Comparison of ENCODE assay signal across 9 mouse cellular contexts in the genomic region with DNA sequence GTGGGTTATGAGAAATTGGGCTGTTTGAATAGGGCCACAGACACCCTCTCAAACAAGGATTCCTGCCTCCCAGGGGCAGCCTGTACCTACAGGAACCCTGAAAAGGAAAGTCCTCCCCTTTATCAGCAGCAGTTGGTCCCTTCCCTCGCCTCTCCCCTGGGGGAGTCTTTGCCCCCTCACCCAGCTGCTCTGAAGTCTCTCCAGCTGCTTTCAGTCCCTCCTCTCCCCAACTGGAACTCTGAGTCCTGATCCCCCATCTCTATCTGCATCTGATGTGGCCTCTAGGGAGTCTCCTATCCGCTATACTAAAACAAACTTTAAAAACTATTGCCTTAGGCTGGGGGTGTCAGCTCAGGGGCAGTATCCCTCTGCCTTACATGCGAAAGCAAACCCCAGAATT. TPM values are rescaled to one million over a fixed set of nuclear protein-coding genes. Genes with fewer than 3 reads are reported as not detected.
DNase-seq lines count a peak whose midpoint lies in the region; ATAC-seq and TF ChIP-seq lines count a peak whose summit lies in the region.
"Had no signal": no experiment of that assay in that cellular context is flagged by ENCODE, and none has a peak within 500 bp of the region (broad histone marks: within the 10 kb centered on the region; RNA-seq: fewer than 3 reads in every experiment).

No protein-coding gene starts in this region.

- WGBS in intestine, embryonic 14.5 days, result 86% methylated on average over 3 of the region's 3 CpGs
- WGBS in intestine, postnatal 0 days, result 73% methylated on average over 3 of the region's 3 CpGs
- WGBS in embryonic facial prominence, embryonic 10.5 days, result 73% methylated on average over 3 of the region's 3 CpGs
- WGBS in liver, embryonic 16.5 days (ENCODE audit: insufficient replicate concordance), result 52% methylated on average over 3 of the region's 3 CpGs

- peak; percentile 23 for DNase-seq in adrenal gland, postnatal 10 days
- no peak for DNase-seq in adrenal gland, postnatal 14 days
- DNase-seq in intestine, embryonic 14.5 days (ENCODE audit: low spot score), result no peak
- DNase-seq in embryonic facial prominence, embryonic 10.5 days (ENCODE audit: low spot score), result no peak
- DNase-seq in ovary, postnatal 10 days (ENCODE audit: low spot score), result no peak
- DNase-seq in testis, postnatal 10 days (ENCODE audit: low spot score), result no peak

- H3K9ac ChIP-seq in intestine, embryonic 14.5 days (ENCODE audit: low read length), result peak overlapping the region; percentile 20; the same call in 1 of the 2 replicates
- no peak overlapping the region for H3K9ac ChIP-seq in intestine, postnatal 0 days (ENCODE audit: low read depth, low read length)
- peak overlapping the region; percentile 91 for H3K9ac ChIP-seq in liver, embryonic 16.5 days (ENCODE audit: low read depth, low read length)

- peak overlapping the region; percentile 98 for H3K4me2 ChIP-seq in intestine, embryonic 14.5 days (ENCODE audit: low read length)
- no peak overlapping the region for H3K4me2 ChIP-seq in intestine, postnatal 0 days (replicated peaks; ENCODE audit: low read depth)
- H3K4me2 ChIP-seq in liver, embryonic 16.5 days (ENCODE audit: low read depth, low read length), result peak overlapping the region; percentile 98

- H3K36me3 ChIP-seq in intestine, embryonic 14.5 days (ENCODE audit: control insufficient read depth, insufficient read depth, low read length), result no peaks in the 10 kb centered on the region
- no peaks in the 10 kb centered on the region for H3K36me3 ChIP-seq in intestine, postnatal 0 days (ENCODE audit: control insufficient read depth, insufficient read depth)
- H3K36me3 ChIP-seq in embryonic facial prominence, embryonic 10.5 days (replicated peaks), result no peaks in the 10 kb centered on the region
- no peaks in the 10 kb centered on the region for H3K36me3 ChIP-seq in liver, embryonic 16.5 days (ENCODE audit: control insufficient read depth, insufficient read depth)

- H3K27ac ChIP-seq in intestine, embryonic 14.5 days (ENCODE audit: low read depth), result peak overlapping the region; percentile 95; the same call in 1 of the 2 replicates
- no peak overlapping the region for H3K27ac ChIP-seq in intestine, postnatal 0 days (ENCODE audit: low read depth, low read length)
- H3K27ac ChIP-seq in embryonic facial prominence, embryonic 10.5 days (replicated peaks), result peak overlapping the region; percentile 95; the same call in 1 of the 2 replicates
- H3K27ac ChIP-seq in liver, embryonic 16.5 days (ENCODE audit: low read length), result peak overlapping the region; percentile 89

- TF ChIP-seq CTCF in intestine, postnatal 0 days (IDR thresholded peaks at IDR 0.05; ENCODE audit: low read depth), result no peak

- peaks cover 38% of the 10 kb centered on the region for H3K4me1 ChIP-seq in intestine, embryonic 14.5 days (replicated peaks; ENCODE audit: control insufficient read depth, insufficient read depth, low read length)
- peaks cover 10% of the 10 kb centered on the region for H3K4me1 ChIP-seq in intestine, postnatal 0 days (replicated peaks; ENCODE audit: control insufficient read depth, insufficient read depth, low read length)
- H3K4me1 ChIP-seq in embryonic facial prominence, embryonic 10.5 days, result peaks cover 67% of the 10 kb centered on the region
- peaks cover 64% of the 10 kb centered on the region for H3K4me1 ChIP-seq in liver, embryonic 16.5 days (ENCODE audit: control insufficient read depth, low read depth, low read length)

- H3K27me3 ChIP-seq in intestine, embryonic 14.5 days (replicated peaks; ENCODE audit: control insufficient read depth, insufficient read depth, low read length), result no peaks in the 10 kb centered on the region
- no peaks in the 10 kb centered on the region for H3K27me3 ChIP-seq in intestine, postnatal 0 days (replicated peaks; ENCODE audit: control insufficient read depth, insufficient read depth, low read length)
- H3K27me3 ChIP-seq in embryonic facial prominence, embryonic 10.5 days (replicated peaks; ENCODE audit: low read depth, poor library complexity, severe bottlenecking), result no peaks in the 10 kb centered on the region
- H3K27me3 ChIP-seq in liver, embryonic 16.5 days (ENCODE audit: control insufficient read depth, insufficient read depth, low read depth, low read length), result no peaks in the 10 kb centered on the region

- H3K4me3 ChIP-seq in intestine, embryonic 14.5 days (ENCODE audit: low read depth, low read length), result no peak overlapping the region
- no peak overlapping the region for H3K4me3 ChIP-seq in intestine, postnatal 0 days (ENCODE audit: low read depth, low read length)
- peak overlapping the region; percentile 90; the same call in 1 of the 2 replicates for H3K4me3 ChIP-seq in embryonic facial prominence, embryonic 10.5 days
- peak overlapping the region; percentile 91 for H3K4me3 ChIP-seq in liver, embryonic 16.5 days (ENCODE audit: low read depth, low read length)

- no peak for ATAC-seq in intestine, embryonic 14.5 days (replicated peaks; ENCODE audit: low FRiP score, low TSS enrichment, low read depth)
- ATAC-seq in intestine, postnatal 0 days, result no peak
- ATAC-seq in liver, embryonic 16.5 days (ENCODE audit: low read depth), result no peak
- ATAC-seq: hindbrain, embryonic 16.5 days had no signal

- no peaks in the 10 kb centered on the region for H3K9me3 ChIP-seq in intestine, embryonic 14.5 days (ENCODE audit: control insufficient read depth, low read length)
- H3K9me3 ChIP-seq in intestine, postnatal 0 days (ENCODE audit: control insufficient read depth), result no peaks in the 10 kb centered on the region
- H3K9me3 ChIP-seq in embryonic facial prominence, embryonic 10.5 days, result no peaks in the 10 kb centered on the region
- H3K9me3 ChIP-seq in liver, embryonic 16.5 days (replicated peaks; ENCODE audit: control insufficient read depth, low read length), result no peaks in the 10 kb centered on the region

RNA-seq across cellular contexts. Expression of a gene that starts 0.9 kb away (rescaled TPM):
- 10 to 100 TPM; 79.3 to 92.2 TPM for total RNA-seq in adrenal gland, postnatal 10 days (2021)
- total RNA-seq in adrenal gland, postnatal 14 days (2021), result 117 and 124 TPM in 2 replicates
- 38.6 and 42.2 TPM in 2 replicates for polyA plus RNA-seq in intestine, embryonic 14.5 days (2014; fragmentation: Nextera tagmentation; extraction: Ambion mirVana)
- polyA plus RNA-seq in intestine, postnatal 0 days (2015; fragmentation: Nextera tagmentation; extraction: Ambion mirVana), result 17.6 and 18.2 TPM in 2 replicates
- 69.4 and 70.6 TPM in 2 replicates for polyA plus RNA-seq in embryonic facial prominence, embryonic 10.5 days (2016; fragmentation: Nextera tagmentation; extraction: Ambion mirVana)
- 76.4 and 79.6 TPM in 2 replicates for polyA plus RNA-seq in liver, embryonic 16.5 days (2015; fragmentation: Nextera tagmentation; extraction: Ambion mirVana)

RNA-seq across cellular contexts. Expression of a gene that starts 5.3 kb away (rescaled TPM):
- total RNA-seq in adrenal gland, postnatal 10 days (2021), result 1 to 10 TPM; 6.6 to 6.8 TPM
- total RNA-seq in adrenal gland, postnatal 14 days (2021), result 9.8 and 12.6 TPM in 2 replicates
- 0.93 and 1.6 TPM in 2 replicates for polyA plus RNA-seq in intestine, embryonic 14.5 days (2014; fragmentation: Nextera tagmentation; extraction: Ambion mirVana)
- 0.43 and 0.80 TPM in 2 replicates for polyA plus RNA-seq in intestine, postnatal 0 days (2015; fragmentation: Nextera tagmentation; extraction: Ambion mirVana)
- polyA plus RNA-seq in embryonic facial prominence, embryonic 10.5 days (2016; fragmentation: Nextera tagmentation; extraction: Ambion mirVana), result 0.90 and 1.3 TPM in 2 replicates
- polyA plus RNA-seq in liver, embryonic 16.5 days (2015; fragmentation: Nextera tagmentation; extraction: Ambion mirVana), result 3.8 and 4.1 TPM in 2 replicates

RNA-seq across cellular contexts. Expression of a gene that starts 42.6 kb away (rescaled TPM):
- total RNA-seq in adrenal gland, postnatal 10 days (2021), result 10 to 100 TPM; 12.8 to 13.3 TPM
- 11.2 and 12.3 TPM in 2 replicates for total RNA-seq in adrenal gland, postnatal 14 days (2021)
- 20.4 and 20.6 TPM in 2 replicates for polyA plus RNA-seq in intestine, embryonic 14.5 days (2014; fragmentation: Nextera tagmentation; extraction: Ambion mirVana)
- polyA plus RNA-seq in intestine, postnatal 0 days (2015; fragmentation: Nextera tagmentation; extraction: Ambion mirVana), result 28.4 and 30.5 TPM in 2 replicates
- polyA plus RNA-seq in embryonic facial prominence, embryonic 10.5 days (2016; fragmentation: Nextera tagmentation; extraction: Ambion mirVana), result 12.9 and 13.2 TPM in 2 replicates
- 16.8 and 17.0 TPM in 2 replicates for polyA plus RNA-seq in liver, embryonic 16.5 days (2015; fragmentation: Nextera tagmentation; extraction: Ambion mirVana)

RNA-seq across cellular contexts. Expression of a gene that starts 58.6 kb away (rescaled TPM):
- total RNA-seq in adrenal gland, postnatal 10 days (2021), result 100 to 1,000 TPM; 101 to 113 TPM
- 134 and 140 TPM in 2 replicates for total RNA-seq in adrenal gland, postnatal 14 days (2021)
- polyA plus RNA-seq in intestine, embryonic 14.5 days (2014; fragmentation: Nextera tagmentation; extraction: Ambion mirVana), result 171 and 182 TPM in 2 replicates
- 99.6 and 101 TPM in 2 replicates for polyA plus RNA-seq in intestine, postnatal 0 days (2015; fragmentation: Nextera tagmentation; extraction: Ambion mirVana)
- polyA plus RNA-seq in embryonic facial prominence, embryonic 10.5 days (2016; fragmentation: Nextera tagmentation; extraction: Ambion mirVana), result 194 and 195 TPM in 2 replicates
- polyA plus RNA-seq in liver, embryonic 16.5 days (2015; fragmentation: Nextera tagmentation; extraction: Ambion mirVana), result 69.9 and 73.7 TPM in 2 replicates

Comparison
In these comparisons a context has a peak if more than half of its experiments do, and no peak if none do; other contexts are left out.
1. H3K4me3 ChIP-seq: peak in embryonic facial prominence, embryonic 10.5 days (single experiment) and liver, embryonic 16.5 days (single experiment); none in intestine, embryonic 14.5 days (single experiment) and intestine, postnatal 0 days (single experiment).